Mouse (Mus musculus) bone marrow, adult 2 months (tissue): ENCODE data around the gene Stxbp5.

ENCODE experiments used
- CTCF ChIP-seq: fragments of 200-500 bp; IDR thresholded peaks from 2 replicates; pipeline ENCODE4 v1.5.1; 2011; ENCODE audit warnings: low read length, control low read depth; ENCODE audit not compliant: control insufficient read depth, insufficient read depth
- POLR2A ChIP-seq: fragments of 200-500 bp; IDR thresholded peaks from 2 replicates; pipeline ENCODE4 v1.6.1; 2011; ENCODE audit warnings: low read depth, mild to moderate bottlenecking, control low read depth, low read length, borderline replicate concordance; ENCODE audit not compliant: control insufficient read depth

- TF ChIP-seq CTCF (no peak), POLR2A (peak; percentile 74; the same call in 1 of the 2 replicates)
Measured at GRCm38 (mm10) chr10:9901071-9901696, at the start of gene Stxbp5.
